Mouse (Mus musculus) heart, embryonic 12.5 days (tissue): Measurements from ENCODE around the gene Gnb2. TPM values are rescaled to one million over a fixed set of nuclear protein-coding genes. Genes with fewer than 3 reads are reported as not detected.

ENCODE experiments used
- ATAC-seq: fragments of 200-750 bp; cut with Nextera tagmentation; 2 replicates; pipeline ENCODE4 v1.8.0; 2017; ENCODE audit warnings: moderate TSS enrichment, moderate library complexity; ENCODE audit not compliant: insufficient number of reproducible peaks, low FRiP score
- H3K27ac ChIP-seq: fragments of 300-500 bp; sonication (generic); 2 replicates; pipeline ENCODE4 v1.5.1; 2016; ENCODE audit warnings: mild to moderate bottlenecking, moderate library complexity; ENCODE audit not compliant: poor library complexity, severe bottlenecking
- H3K27me3 ChIP-seq: fragments of 300-500 bp; sonication (generic); replicated peaks from 2 replicates; pipeline ENCODE4 v1.6.1; 2016; ENCODE audit warnings: mild to moderate bottlenecking, moderate library complexity
- H3K36me3 ChIP-seq: fragments of 300-500 bp; sonication (generic); 2 replicates; pipeline ENCODE4 v1.6.1; 2016; ENCODE audit warnings: mild to moderate bottlenecking, moderate library complexity
- H3K4me1 ChIP-seq: fragments of 300-500 bp; sonication (generic); replicated peaks from 2 replicates; pipeline ENCODE4 v1.6.1; 2016; ENCODE audit warnings: mild to moderate bottlenecking
- H3K4me2 ChIP-seq: fragments of 300-500 bp; sonication (generic); 2 replicates; pipeline ENCODE4 v1.6.1; 2016; ENCODE audit warnings: mild to moderate bottlenecking, moderate library complexity
- H3K4me3 ChIP-seq: fragments of 300-500 bp; sonication (generic); 2 replicates; pipeline ENCODE4 v1.5.1; 2016; ENCODE audit warnings: mild to moderate bottlenecking
- H3K9ac ChIP-seq: fragments of 300-500 bp; sonication (generic); 2 replicates; pipeline ENCODE4 v1.6.1; 2016; ENCODE audit warnings: mild to moderate bottlenecking, moderate library complexity
- H3K9me3 ChIP-seq: fragments of 300-500 bp; sonication (generic); replicated peaks from 2 replicates; pipeline ENCODE4 v1.6.1; 2016; ENCODE audit warnings: mild to moderate bottlenecking, moderate library complexity
- WGBS: fragments of 180-500 bp; shearing (Covaris S2); methylation state at CpG from one replicate; pipeline ENCODE4 v1.1.7; 2016; 5-methylcytosine and 5-hydroxymethylcytosine counted together
- polyA plus RNA-seq: library from polyadenylated mRNA; unstranded; fragments of >200 nt; fragmentation: Nextera tagmentation; extraction: Ambion mirVana; gene quantifications from 2 replicates; pipeline ENCODE4 v1.2.1, GENCODE M21; 2016

The Gnb2 gene
- 277 and 287 TPM in 2 replicates for polyA plus RNA-seq

DNA sequence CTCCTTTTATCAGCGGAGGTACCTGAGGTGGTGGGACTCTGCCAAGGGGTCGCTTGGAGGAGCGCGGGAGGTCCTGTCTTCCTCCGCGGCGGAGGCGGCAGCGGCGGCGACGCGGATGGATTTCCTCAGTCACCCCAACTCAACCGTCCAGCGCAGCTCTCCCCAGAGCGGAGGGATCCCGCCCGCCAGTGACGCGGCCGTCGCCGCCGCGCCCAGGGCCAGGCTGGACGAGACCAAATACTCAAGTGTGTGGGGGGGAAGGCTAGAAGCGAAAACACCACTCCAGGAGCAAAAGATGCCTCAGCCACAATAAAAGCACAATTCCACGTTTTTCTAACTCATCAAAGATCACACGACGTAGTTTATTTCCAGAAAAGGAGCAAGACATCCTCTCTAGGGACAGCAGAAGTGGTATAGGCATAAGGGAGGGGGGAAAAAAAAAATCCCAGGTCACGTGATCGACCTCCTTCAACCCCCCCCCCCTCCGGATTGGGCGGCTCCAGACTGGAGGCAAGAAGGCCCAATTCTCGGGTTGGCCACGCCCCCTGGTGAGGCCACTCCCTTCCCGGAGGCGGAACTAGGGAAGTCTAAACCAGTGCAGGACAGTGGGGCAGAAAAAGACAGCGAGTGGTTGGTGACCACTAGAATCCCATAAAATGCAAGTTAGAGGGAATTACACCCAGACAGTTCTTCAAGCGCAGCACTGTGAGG lies at the start of gene Gnb2, which contains the start of gene Epo:
Gene Gnb2, minus strand, starts transcription at position 394 of the 711 bp plus-strand sequence.
Gene Epo, minus strand, starts transcription at position 126 of the 711 bp plus-strand sequence.
- Histone ChIP-seq H3K9me3 (no peaks in the 10 kb centered on the region), H3K4me3 (peak within 1 kb of the TSS; percentile 65), H3K27ac (peak within 1 kb of the TSS; percentile 82), H3K4me2 (peak within 1 kb of the TSS; percentile 83), H3K27me3 (no peaks in the 10 kb centered on the region), H3K4me1 (peaks cover 20% of the 10 kb centered on the region), H3K36me3 (peaks cover 20% of the 10 kb centered on the region), H3K9ac (peak within 1 kb of the TSS; percentile 89)
- WGBS = under 1% methylated on average over 40 of the region's 40 CpGs
- ATAC-seq = peak; percentile 89

DNA sequence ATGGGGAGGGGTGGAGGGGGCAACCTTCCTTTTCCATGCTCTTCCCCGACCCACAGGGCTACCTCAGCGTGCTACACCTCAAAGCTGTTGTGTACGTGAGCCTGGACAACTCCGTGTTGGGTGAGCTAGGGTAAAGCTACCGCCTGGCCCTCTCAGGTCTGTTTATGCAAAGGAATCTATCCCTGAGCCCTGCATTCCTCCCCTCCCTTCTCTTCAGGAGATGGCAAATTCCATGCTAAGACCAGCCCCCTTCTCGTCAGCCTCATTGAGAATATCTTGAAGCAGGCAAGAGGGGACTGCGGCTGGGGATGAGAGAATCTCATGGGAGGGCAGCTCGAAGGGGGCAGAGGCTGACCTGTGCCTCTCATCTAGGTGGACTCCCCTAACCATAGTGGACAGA lies 49.4 kb upstream of the Gnb2 start:
- H3K36me3 ChIP-seq = no peaks in the 10 kb centered on the region
- H3K27me3 ChIP-seq = peaks cover 39% of the 10 kb centered on the region
- 19% methylated on average over 8 of the region's 8 CpGs for WGBS
- H3K9ac ChIP-seq = no peak overlapping the region
- H3K9me3 ChIP-seq = 0 out of 2 replicates have a peak, but pooled peaks cover 4% of the 10 kb centered on the region
- ATAC-seq = no peak
- no peak overlapping the region for H3K4me3 ChIP-seq
- H3K4me2 ChIP-seq = 0 out of 2 replicates have a peak overlapping the region, but pooled peaks have one; percentile 71
- H3K4me1 ChIP-seq = peaks cover 11% of the 10 kb centered on the region; the same call in 1 of the 2 replicates
- H3K27ac ChIP-seq = no peak overlapping the region

DNA sequence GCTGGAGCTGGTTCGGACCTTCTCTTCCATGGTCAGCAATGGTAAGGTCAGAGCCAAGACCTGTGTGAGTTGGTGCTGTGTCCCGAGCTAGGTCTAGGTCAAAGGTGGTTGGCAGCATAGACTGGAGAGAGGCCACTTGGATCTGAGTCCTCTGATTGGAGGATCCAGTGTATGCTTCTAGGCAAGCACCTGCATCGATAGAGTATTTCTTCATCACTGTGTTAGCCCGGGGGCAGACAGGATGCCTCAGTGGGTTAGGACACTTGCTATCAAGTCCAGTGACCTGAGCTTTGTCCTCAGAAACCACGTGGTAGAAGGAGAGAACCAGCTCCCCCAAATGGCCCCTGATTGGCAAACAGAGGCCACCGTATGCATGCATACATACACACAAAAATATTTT lies 46.9 kb upstream of the Gnb2 start:
- Histone ChIP-seq H3K9me3 (no peaks in the 10 kb centered on the region), H3K36me3 (no peaks in the 10 kb centered on the region), H3K4me2 (no peak overlapping the region), H3K27me3 (peaks cover 51% of the 10 kb centered on the region), H3K9ac (no peak overlapping the region), H3K4me1 (peaks cover 11% of the 10 kb centered on the region; the same call in 1 of the 2 replicates), H3K27ac (no peak overlapping the region), H3K4me3 (no peak overlapping the region)
- no peak for ATAC-seq
- 76% methylated on average over 6 of the region's 6 CpGs for WGBS

DNA sequence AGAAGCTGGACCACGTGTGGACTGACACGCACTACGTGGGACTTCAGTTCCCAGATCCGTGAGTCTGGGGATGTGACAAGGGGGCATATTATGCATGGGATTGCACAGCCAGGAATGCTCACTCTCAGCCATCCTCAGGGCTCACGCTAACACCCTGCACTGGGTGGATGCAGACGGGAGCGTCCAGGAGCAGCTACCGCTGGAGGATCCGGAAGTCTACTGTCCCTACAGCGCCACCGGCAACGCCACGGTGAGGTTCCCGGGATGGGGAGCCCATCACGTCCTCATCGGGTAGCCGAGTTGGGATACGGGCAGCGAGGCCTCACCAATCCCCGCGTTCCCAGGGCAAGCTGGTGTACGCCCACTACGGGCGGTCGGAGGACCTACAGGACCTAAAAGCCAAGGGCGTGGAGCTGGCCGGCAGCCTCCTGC lies 41.2 kb upstream of the Gnb2 start:
- 11% methylated on average over 27 of the region's 27 CpGs for WGBS
- no peak for ATAC-seq
- Histone ChIP-seq H3K27me3 (peaks cover 41% of the 10 kb centered on the region), H3K4me3 (peak overlapping the region; percentile 34), H3K9me3 (no peaks in the 10 kb centered on the region), H3K4me1 (peaks cover 12% of the 10 kb centered on the region), H3K36me3 (no peaks in the 10 kb centered on the region), H3K4me2 (peak overlapping the region; percentile 64), H3K27ac (no peak overlapping the region), H3K9ac (0 out of 2 replicates have a peak overlapping the region, but pooled peaks have one; percentile 8)

DNA sequence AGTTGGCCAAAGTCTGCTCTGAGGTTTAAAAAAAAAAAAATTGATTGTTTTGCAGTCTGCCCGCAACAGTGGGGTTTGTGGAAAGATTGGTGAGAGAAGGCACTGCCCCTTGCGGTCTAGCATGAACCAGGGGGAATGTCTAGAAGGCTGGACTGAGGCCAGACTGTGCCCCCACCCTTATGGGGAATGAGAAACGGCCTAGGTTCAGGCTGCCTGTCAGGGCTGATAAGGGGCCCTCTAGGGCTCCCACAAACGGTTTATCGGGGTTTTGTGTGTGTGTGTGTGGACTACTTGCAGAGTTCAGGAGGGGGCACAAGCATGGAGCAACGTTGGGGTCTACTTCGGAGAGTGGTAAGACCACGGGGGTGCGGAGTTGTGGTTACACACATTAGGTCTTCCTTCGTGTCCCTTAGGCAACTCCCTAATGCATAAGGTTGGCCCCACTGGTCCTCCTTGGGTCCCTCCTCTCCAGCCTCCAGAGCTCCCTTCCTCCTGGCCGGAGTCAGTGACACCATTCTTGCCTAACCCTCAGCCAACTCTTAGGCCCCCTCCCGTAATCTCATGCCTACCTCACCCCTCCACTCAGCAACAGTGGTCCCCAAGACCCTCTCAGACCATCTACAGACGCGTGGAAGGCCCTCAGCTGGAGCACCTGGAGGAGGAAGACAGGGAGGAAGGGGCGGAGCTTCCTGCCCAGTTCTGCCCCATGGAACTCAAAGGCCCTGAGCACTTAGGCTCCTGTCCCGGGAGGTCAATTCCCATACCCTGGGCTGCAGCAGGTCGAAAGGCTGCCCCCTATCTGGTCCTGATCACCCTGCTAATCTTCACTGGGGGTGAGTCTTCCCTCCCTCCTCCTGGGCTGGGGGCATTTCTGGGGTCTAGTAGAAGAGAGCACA lies 37.6 kb upstream of the Gnb2 start:
- peak; percentile 73 for ATAC-seq
- 0 out of 2 replicates have a peak, but pooled peaks cover 3% of the 10 kb centered on the region for H3K9me3 ChIP-seq
- H3K4me1 ChIP-seq = peaks cover 14% of the 10 kb centered on the region
- H3K4me3 ChIP-seq = no peak overlapping the region; the same call in 1 of the 2 replicates
- H3K9ac ChIP-seq = no peak overlapping the region
- WGBS = 70% methylated on average over 17 of the region's 17 CpGs
- H3K4me2 ChIP-seq = peak overlapping the region; percentile 43; the same call in 1 of the 2 replicates
- no peaks in the 10 kb centered on the region for H3K36me3 ChIP-seq
- H3K27ac ChIP-seq = no peak overlapping the region
- H3K27me3 ChIP-seq = peaks cover 45% of the 10 kb centered on the region

DNA sequence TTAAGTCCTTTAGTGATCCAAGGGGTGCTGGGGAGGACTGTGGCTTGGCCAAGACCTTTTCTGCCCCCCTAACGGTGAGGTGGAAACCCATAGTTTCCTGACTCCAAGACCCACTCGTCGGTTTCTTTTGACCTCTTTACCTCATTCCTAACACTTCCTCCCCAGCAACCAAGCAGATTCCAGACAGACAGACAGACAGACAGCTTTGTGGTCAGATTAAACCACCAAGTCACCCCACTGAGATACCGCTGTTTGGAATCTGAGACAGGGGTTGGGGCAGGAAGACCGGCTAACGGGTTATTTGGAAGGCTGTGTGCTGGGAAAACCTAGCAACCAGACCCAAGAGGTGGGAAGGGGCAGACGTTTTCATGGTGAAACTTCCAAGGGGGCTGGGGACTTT lies 36.9 kb upstream of the Gnb2 start:
- H3K9me3 ChIP-seq = 0 out of 2 replicates have a peak, but pooled peaks cover 3% of the 10 kb centered on the region

DNA sequence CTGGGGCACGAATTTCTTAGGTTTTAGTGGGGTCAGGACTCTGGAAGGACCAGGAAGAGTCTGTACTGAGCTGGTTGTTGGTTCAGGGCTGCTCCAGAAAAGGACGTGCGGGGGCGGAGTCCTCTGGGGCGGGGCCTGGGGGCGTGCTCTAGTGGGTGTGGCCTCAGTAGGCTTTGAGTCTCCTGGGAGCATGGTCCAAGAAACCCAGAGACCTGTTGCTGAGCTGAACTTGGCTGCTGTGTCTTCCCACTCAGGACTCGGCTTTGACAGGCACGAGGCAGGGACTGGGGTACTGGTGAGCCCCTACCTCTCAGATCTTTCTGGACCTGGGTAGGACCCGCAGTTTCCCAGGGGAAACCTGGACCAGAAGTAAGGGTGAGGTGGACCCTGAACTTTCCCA lies 36.4 kb upstream of the Gnb2 start, which contains the start of gene Tfr2:
Gene Tfr2, plus strand, starts transcription at position 176 of the 400 bp plus-strand sequence.
- H3K27me3 ChIP-seq = peaks cover 41% of the 10 kb centered on the region
- WGBS = 23% methylated on average over 9 of the region's 9 CpGs
- H3K27ac ChIP-seq = no peak within 1 kb of the TSS
- no peak within 1 kb of the TSS for H3K4me3 ChIP-seq
- H3K4me1 ChIP-seq = peaks cover 12% of the 10 kb centered on the region
- ATAC-seq = peak; percentile 79
- no peak within 1 kb of the TSS for H3K9ac ChIP-seq
- H3K4me2 ChIP-seq = peak within 1 kb of the TSS; percentile 43
- H3K9me3 ChIP-seq = 0 out of 2 replicates have a peak, but pooled peaks cover 3% of the 10 kb centered on the region
- no peaks in the 10 kb centered on the region for H3K36me3 ChIP-seq

More for the DNA sequence above, 36.9 kb upstream of the Gnb2 start:
- ATAC-seq = no peak
- H3K4me3 ChIP-seq = no peak overlapping the region
- H3K36me3 ChIP-seq = no peaks in the 10 kb centered on the region
- H3K4me2 ChIP-seq = peak overlapping the region; percentile 43
- peaks cover 45% of the 10 kb centered on the region for H3K27me3 ChIP-seq
- peaks cover 14% of the 10 kb centered on the region for H3K4me1 ChIP-seq
- no peak overlapping the region for H3K9ac ChIP-seq
- WGBS = 36% methylated on average over 7 of the region's 7 CpGs
- H3K27ac ChIP-seq = no peak overlapping the region

DNA sequence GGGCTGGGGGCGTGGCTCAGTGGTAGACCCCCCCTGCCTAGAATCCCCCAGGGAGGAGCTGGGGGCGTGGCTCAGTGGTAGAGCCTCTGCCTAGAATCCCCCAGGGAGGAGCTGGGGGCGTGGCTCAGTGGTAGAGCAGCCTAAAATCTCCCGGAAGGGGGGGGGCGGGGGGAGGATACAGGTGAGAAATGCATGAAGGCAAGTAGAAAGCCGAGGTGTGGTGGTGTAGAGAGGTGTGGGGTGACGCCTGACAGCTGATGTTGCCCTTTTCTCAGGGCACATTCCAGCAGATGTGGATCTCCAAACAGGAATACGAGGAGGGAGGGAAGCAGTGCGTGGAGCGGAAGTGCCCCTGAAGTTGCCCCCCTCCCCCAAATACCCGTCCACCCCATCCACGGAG lies 35.7 kb upstream of the Gnb2 start:
- H3K4me1 ChIP-seq = peaks cover 6% of the 10 kb centered on the region
- WGBS = 65% methylated on average over 12 of the region's 12 CpGs
- no peak overlapping the region for H3K9ac ChIP-seq
- H3K27me3 ChIP-seq = peaks cover 34% of the 10 kb centered on the region
- no peak overlapping the region for H3K4me2 ChIP-seq
- no peak overlapping the region for H3K27ac ChIP-seq
- no peak for ATAC-seq
- no peak overlapping the region for H3K4me3 ChIP-seq
- H3K36me3 ChIP-seq = no peaks in the 10 kb centered on the region
- H3K9me3 ChIP-seq = 0 out of 2 replicates have a peak, but pooled peaks cover 3% of the 10 kb centered on the region

DNA sequence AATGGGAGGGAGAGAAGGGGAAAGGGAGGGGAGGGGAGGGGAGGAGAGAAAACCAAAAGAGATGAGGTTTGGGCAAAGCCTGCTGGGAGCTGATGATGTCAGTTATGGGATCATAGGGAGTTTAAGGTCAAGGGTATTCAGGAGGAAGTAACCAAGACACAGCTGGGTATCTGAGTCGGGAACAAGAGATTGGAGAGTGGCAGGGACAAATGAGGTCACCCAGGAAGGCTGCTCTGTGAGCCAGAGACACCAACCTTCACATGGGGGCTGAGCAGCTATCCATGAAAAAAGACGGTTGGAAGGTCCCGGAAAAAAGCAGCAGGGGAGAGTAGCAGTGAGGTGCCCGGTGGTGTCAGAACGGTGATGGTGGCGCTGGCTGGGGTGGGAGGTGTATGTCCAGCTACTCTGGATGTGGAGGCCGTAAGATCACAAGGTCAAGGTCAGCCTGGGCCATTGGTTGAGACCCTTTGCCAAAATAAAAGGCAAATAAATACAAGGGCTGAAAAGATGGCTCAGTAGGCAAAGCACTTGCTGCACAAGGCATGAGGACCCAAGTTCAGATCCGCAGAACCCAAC lies 35.0 kb upstream of the Gnb2 start:
- Histone ChIP-seq H3K4me1 (peaks cover 4% of the 10 kb centered on the region; the same call in 1 of the 2 replicates), H3K9me3 (0 out of 2 replicates have a peak, but pooled peaks cover 3% of the 10 kb centered on the region), H3K4me3 (no peak overlapping the region), H3K36me3 (no peaks in the 10 kb centered on the region), H3K9ac (no peak overlapping the region), H3K27ac (no peak overlapping the region), H3K4me2 (no peak overlapping the region), H3K27me3 (peaks cover 28% of the 10 kb centered on the region)
- WGBS = 77% methylated on average over 8 of the region's 8 CpGs
- no peak for ATAC-seq

DNA sequence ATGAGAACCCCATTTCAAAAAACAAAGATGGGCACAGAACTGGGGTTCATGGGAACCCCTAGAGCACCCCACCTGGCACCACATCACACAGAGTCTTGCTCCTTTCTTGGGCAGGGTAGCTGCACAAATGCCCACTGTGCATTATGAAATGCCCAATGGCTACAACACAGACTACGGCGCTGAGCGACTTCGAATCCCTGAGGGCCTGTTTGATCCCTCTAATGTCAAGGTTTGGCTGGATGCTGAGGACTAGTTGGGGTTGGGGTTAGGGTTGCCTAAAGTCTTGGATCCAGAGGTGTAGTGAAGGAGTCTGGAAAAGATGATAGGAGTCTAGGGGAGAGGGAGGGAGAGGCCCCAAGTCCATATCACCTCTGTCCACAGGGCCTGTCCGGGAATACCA lies 33.1 kb upstream of the Gnb2 start:
- no peak for ATAC-seq
- no peak overlapping the region for H3K4me3 ChIP-seq
- H3K27me3 ChIP-seq = peaks cover 25% of the 10 kb centered on the region

More for the DNA sequence above, 33.1 kb upstream of the Gnb2 start:
- Histone ChIP-seq H3K9ac (no peak overlapping the region), H3K4me2 (no peak overlapping the region), H3K9me3 (0 out of 2 replicates have a peak, but pooled peaks cover 3% of the 10 kb centered on the region), H3K4me1 (peaks cover 4% of the 10 kb centered on the region; the same call in 1 of the 2 replicates), H3K27ac (no peak overlapping the region), H3K36me3 (no peaks in the 10 kb centered on the region)
- WGBS = 90% methylated on average over 5 of the region's 5 CpGs
